Mouse (Mus musculus) spleen, adult 2 months (tissue): Measurements from ENCODE around the gene Fbxo42.
A peak's percentile ranks its signal among the peaks of the same experiment; 100 is the strongest.

ENCODE experiments used
- CTCF ChIP-seq: fragments of 200-500 bp; IDR thresholded peaks from 2 replicates; pipeline ENCODE4 v1.5.1; 2011; ENCODE audit warnings: mild to moderate bottlenecking, inconsistent platforms; ENCODE audit not compliant: insufficient read depth, insufficient read length, insufficient replicate concordance; ENCODE audit errors: extremely low read depth
- POLR2A ChIP-seq: fragments of 200-500 bp; IDR thresholded peaks from 2 replicates; pipeline ENCODE4 v1.6.1; 2011; ENCODE audit warnings: low read depth, low read length, inconsistent platforms

DNA sequence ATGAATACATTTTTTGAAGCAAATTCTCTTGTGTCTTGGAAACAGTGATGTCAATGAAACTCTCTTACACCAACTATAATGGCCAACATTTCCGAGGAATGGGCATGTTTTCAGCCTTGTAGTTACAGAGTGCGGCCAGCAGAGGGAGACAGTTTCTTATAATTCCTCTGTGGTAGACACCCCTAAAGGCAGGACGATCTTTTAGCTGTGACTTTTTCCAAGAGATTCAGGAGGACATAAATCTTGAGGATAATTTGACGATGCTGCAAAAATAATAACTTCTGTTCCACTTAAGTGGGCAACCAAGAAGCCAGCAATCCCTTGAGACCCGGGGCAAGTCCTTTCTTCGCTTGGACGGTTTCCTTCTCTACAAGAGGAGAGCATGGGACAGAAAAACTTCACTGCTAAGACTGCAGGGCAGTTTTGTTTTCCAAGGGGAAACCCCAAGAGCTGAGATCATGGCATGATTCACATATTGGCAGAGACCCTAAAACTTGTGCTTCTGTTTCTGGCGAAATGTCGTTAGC is 5.4 kb upstream of the Fbxo42 start:
- TF ChIP-seq CTCF (peak; percentile 67; the same call in 1 of the 2 replicates), POLR2A (no peak)
